In genomic region chr4:129460827-129461182, GRCm38 (mm10) we compare ENCODE assay signal across 8 mouse cellular contexts. TPM values are rescaled to one million over a fixed set of nuclear protein-coding genes. Genes with fewer than 3 reads are reported as not detected.
DNase-seq lines count a peak whose midpoint lies in the region; TF ChIP-seq lines count a peak whose summit lies in the region.

No protein-coding gene starts in this region.

- no peak for TF ChIP-seq POLR2A in kidney, adult 2 months (IDR thresholded peaks at IDR 0.05; ENCODE audit: low read depth, low read length)
- no peak for TF ChIP-seq POLR2A in bone marrow, adult 2 months (IDR thresholded peaks at IDR 0.05; ENCODE audit: borderline replicate concordance, control insufficient read depth, low read depth, low read length)

- no peak for TF ChIP-seq CTCF in kidney, adult 2 months (conservative IDR thresholded peaks at IDR 0.05; ENCODE audit: insufficient read depth, insufficient read length, low read depth, low read length)
- TF ChIP-seq CTCF in bone marrow, adult 2 months (IDR thresholded peaks at IDR 0.05; ENCODE audit: control insufficient read depth, insufficient read depth, low read length), result no peak

- peak overlapping the region; percentile 47 for H3K4me3 ChIP-seq in kidney, adult 2 months (ENCODE audit: insufficient read depth, low read depth, low read length)
- H3K4me3 ChIP-seq in bone marrow, adult 2 months (replicated peaks; ENCODE audit: control insufficient read depth, low read depth, low read length), result peak overlapping the region; percentile 61
- peak overlapping the region; percentile 80 for H3K4me3 ChIP-seq in hindbrain, embryonic 10.5 days
- H3K4me3 ChIP-seq in midbrain, embryonic 10.5 days, result peak overlapping the region; percentile 94

- H3K4me1 ChIP-seq in kidney, adult 2 months (ENCODE audit: control insufficient read depth, insufficient read depth, low read length), result peaks cover 4% of the 10 kb centered on the region; the same call in 1 of the 2 replicates
- H3K4me1 ChIP-seq in bone marrow, adult 2 months (ENCODE audit: control insufficient read depth, insufficient read depth, low read length), result peaks cover 7% of the 10 kb centered on the region; the same call in 1 of the 2 replicates
- H3K4me1 ChIP-seq in hindbrain, embryonic 10.5 days (replicated peaks), result peaks cover 14% of the 10 kb centered on the region
- H3K4me1 ChIP-seq in midbrain, embryonic 10.5 days, result peaks cover 17% of the 10 kb centered on the region

- H3K27ac ChIP-seq in kidney, adult 2 months (ENCODE audit: insufficient read depth, low read depth, low read length), result peak overlapping the region; percentile 72
- peak overlapping the region; percentile 46 for H3K27ac ChIP-seq in bone marrow, adult 2 months (ENCODE audit: control insufficient read depth, insufficient read depth, low read depth, low read length, poor library complexity)
- peak overlapping the region; percentile 89 for H3K27ac ChIP-seq in hindbrain, embryonic 10.5 days
- peak overlapping the region; percentile 90 for H3K27ac ChIP-seq in midbrain, embryonic 10.5 days (replicated peaks)

- DNase-seq in kidney, adult 2 months, result no peak
- DNase-seq in kidney, adult 8-10 months, result no peak
- no peak for DNase-seq in hindbrain, embryonic 10.5 days (ENCODE audit: low spot score)
- no peak for DNase-seq in midbrain, embryonic 10.5 days (ENCODE audit: low spot score)
- no peak for DNase-seq in left cerebral cortex, adult 8-10 months (ENCODE audit: low spot score in 2 of 2)
- DNase-seq in adipocyte (ENCODE audit: low spot score), result no peak
- no peak for DNase-seq in left cerebral cortex, postnatal 4 days

- H3K9me3 ChIP-seq in hindbrain, embryonic 10.5 days, result no peaks in the 10 kb centered on the region
- H3K9me3 ChIP-seq in midbrain, embryonic 10.5 days (replicated peaks), result no peaks in the 10 kb centered on the region

- WGBS in kidney, adult 2 months, result 0% methylated on average over 4 of the region's 4 CpGs
- WGBS in bone marrow, adult 2 months, result under 1% methylated on average over 4 of the region's 4 CpGs
- WGBS in hindbrain, embryonic 10.5 days, result 3% methylated on average over 4 of the region's 4 CpGs
- WGBS in midbrain, embryonic 10.5 days, result under 1% methylated on average over 4 of the region's 4 CpGs

- no peaks in the 10 kb centered on the region for H3K27me3 ChIP-seq in kidney, adult 2 months (replicated peaks; ENCODE audit: control insufficient read depth, insufficient read depth, low read length)
- H3K27me3 ChIP-seq in hindbrain, embryonic 10.5 days (ENCODE audit: insufficient read depth, poor library complexity, severe bottlenecking), result no peaks in the 10 kb centered on the region
- H3K27me3 ChIP-seq in midbrain, embryonic 10.5 days (ENCODE audit: low read depth, poor library complexity, severe bottlenecking), result no peaks in the 10 kb centered on the region

- intact Hi-C loops in left cerebral cortex, postnatal 4 days (cut with DNase I), result no loop called here

- H3K36me3 ChIP-seq in kidney, adult 2 months (ENCODE audit: control insufficient read depth, insufficient read depth, low read length), result peaks cover 3% of the 10 kb centered on the region; the same call in 1 of the 2 replicates
- H3K36me3 ChIP-seq in hindbrain, embryonic 10.5 days, result peaks cover 20% of the 10 kb centered on the region
- peaks cover 20% of the 10 kb centered on the region for H3K36me3 ChIP-seq in midbrain, embryonic 10.5 days

RNA-seq across cellular contexts. Expression of gene Bsdc1, which starts 0.6 kb away (rescaled TPM):
- 25.3 and 28.7 TPM in 2 replicates for polyA plus RNA-seq in kidney, adult 2 months (2012; rRNA removed)
- 96.2 and 127 TPM in 2 replicates for polyA plus RNA-seq in bone marrow, adult 2 months (2011; ENCODE audit: insufficient read depth, insufficient read length, low replicate concordance, missing spikeins)
- 22.2 and 24.8 TPM in 2 replicates for polyA plus RNA-seq in hindbrain, embryonic 10.5 days (2016; fragmentation: Nextera tagmentation; extraction: Ambion mirVana)
- 20.2 and 25.0 TPM in 2 replicates for polyA plus RNA-seq in midbrain, embryonic 10.5 days (2016; fragmentation: Nextera tagmentation; extraction: Ambion mirVana)
- total RNA-seq in left cerebral cortex, adult 8-10 months (2022), result 10 to 100 TPM; 54.0 to 70.8 (median 55.5) TPM
- 10 to 100 TPM; 38.5 to 40.7 TPM for total RNA-seq in left cerebral cortex, postnatal 4 days (2021)

RNA-seq across cellular contexts. Expression of gene Zbtb8b, which starts 20.2 kb away (rescaled TPM):
- 0.58 and 0.64 TPM in 2 replicates for polyA plus RNA-seq in kidney, adult 2 months (2012; rRNA removed)
- not detected in 2 replicates for polyA plus RNA-seq in bone marrow, adult 2 months (2011; ENCODE audit: insufficient read depth, insufficient read length, low replicate concordance, missing spikeins)
- 1.8 and 2.1 TPM in 2 replicates for polyA plus RNA-seq in hindbrain, embryonic 10.5 days (2016; fragmentation: Nextera tagmentation; extraction: Ambion mirVana)
- polyA plus RNA-seq in midbrain, embryonic 10.5 days (2016; fragmentation: Nextera tagmentation; extraction: Ambion mirVana), result 1.3 and 1.6 TPM in 2 replicates
- 1 to 10 TPM; 4.6 to 5.2 (median 4.8) TPM for total RNA-seq in left cerebral cortex, adult 8-10 months (2022)
- total RNA-seq in left cerebral cortex, postnatal 4 days (2021), result 1 to 10 TPM; 6.3 to 6.6 TPM

RNA-seq across cellular contexts. Expression of gene Tssk3, which starts 30.0 kb away (rescaled TPM):
- polyA plus RNA-seq in kidney, adult 2 months (2012; rRNA removed), result 0.10 TPM in 1 of 2 replicates, not detected in the other
- polyA plus RNA-seq in bone marrow, adult 2 months (2011; ENCODE audit: insufficient read depth, insufficient read length, low replicate concordance, missing spikeins), result not detected in 2 replicates
- polyA plus RNA-seq in hindbrain, embryonic 10.5 days (2016; fragmentation: Nextera tagmentation; extraction: Ambion mirVana), result not detected in 2 replicates
- not detected in 2 replicates for polyA plus RNA-seq in midbrain, embryonic 10.5 days (2016; fragmentation: Nextera tagmentation; extraction: Ambion mirVana)
- total RNA-seq in left cerebral cortex, adult 8-10 months (2022), result under 1 TPM; 0.38 to 0.60 (median 0.46) TPM
- total RNA-seq in left cerebral cortex, postnatal 4 days (2021), result 1 to 10 TPM; 1.0 TPM

RNA-seq across cellular contexts. Expression of gene Fam229a, which starts 30.2 kb away (rescaled TPM):
- polyA plus RNA-seq in kidney, adult 2 months (2012; rRNA removed), result 0.94 and 1.1 TPM in 2 replicates
- 2.8 TPM in 1 of 2 replicates, not detected in the other for polyA plus RNA-seq in bone marrow, adult 2 months (2011; ENCODE audit: insufficient read depth, insufficient read length, low replicate concordance, missing spikeins)
- 0.41 TPM in 1 of 2 replicates, not detected in the other for polyA plus RNA-seq in hindbrain, embryonic 10.5 days (2016; fragmentation: Nextera tagmentation; extraction: Ambion mirVana)
- not detected in 2 replicates for polyA plus RNA-seq in midbrain, embryonic 10.5 days (2016; fragmentation: Nextera tagmentation; extraction: Ambion mirVana)
- total RNA-seq in left cerebral cortex, adult 8-10 months (2022), result not detected
- total RNA-seq in left cerebral cortex, postnatal 4 days (2021), result not detected

RNA-seq across cellular contexts. Expression of gene Marcksl1, which starts 52.6 kb away (rescaled TPM):
- polyA plus RNA-seq in kidney, adult 2 months (2012; rRNA removed), result 20.3 and 26.5 TPM in 2 replicates
- polyA plus RNA-seq in bone marrow, adult 2 months (2011; ENCODE audit: insufficient read depth, insufficient read length, low replicate concordance, missing spikeins), result 14.6 and 53.8 TPM in 2 replicates
- polyA plus RNA-seq in hindbrain, embryonic 10.5 days (2016; fragmentation: Nextera tagmentation; extraction: Ambion mirVana), result 1,645 and 2,027 TPM in 2 replicates
- 1,603 and 1,647 TPM in 2 replicates for polyA plus RNA-seq in midbrain, embryonic 10.5 days (2016; fragmentation: Nextera tagmentation; extraction: Ambion mirVana)
- 10 to 100 TPM; 37.4 to 69.7 (median 61.1) TPM for total RNA-seq in left cerebral cortex, adult 8-10 months (2022)
- 1,000 to 10,000 TPM; 1,277 to 1,311 TPM for total RNA-seq in left cerebral cortex, postnatal 4 days (2021)
